Mouse (Mus musculus) CH12.LX (cell line): Measurements from ENCODE around the gene Olfr432. TPM values are rescaled to one million over a fixed set of nuclear protein-coding genes. Genes with fewer than 3 reads are reported as not detected.

Source experiments
- DNase-seq: peaks from one replicate; pipeline ENCODE4 v3.0.0-alpha.2; 2013; ENCODE audit errors: extremely low read depth
- H3K27ac ChIP-seq: 2 replicates; pipeline ENCODE4 v1.5.1; 2012; ENCODE audit warnings: low read depth, mild to moderate bottlenecking, control low read depth, moderate library complexity; ENCODE audit not compliant: insufficient read depth
- H3K27me3 ChIP-seq: replicated peaks from 2 replicates; pipeline ENCODE3; 2012; ENCODE audit warnings: inconsistent platforms
- H3K36me3 ChIP-seq, 2 experiments: replicated peaks in 1 of 2; 2 replicates each; pipeline versions ENCODE3 to v1.6.1; 2012; ENCODE audit warnings: inconsistent platforms in 1 of 2, low read length in 1 of 2, mild to moderate bottlenecking in 1 of 2, mixed read lengths in 1 of 2, moderate library complexity in 1 of 2; ENCODE audit not compliant: control insufficient read depth in 1 of 2, insufficient read depth in 1 of 2
- H3K4me1 ChIP-seq, 2 experiments: 2 replicates each; pipeline ENCODE4 v1.6.1; 2012; ENCODE audit warnings: inconsistent platforms in 1 of 2, moderate library complexity in 1 of 2; ENCODE audit not compliant: insufficient read depth in 2 of 2, control insufficient read depth in 1 of 2
- H3K4me2 ChIP-seq: 2 replicates; pipeline ENCODE4 v1.6.1; 2012; ENCODE audit warnings: low read depth, mild to moderate bottlenecking, control low read depth; ENCODE audit not compliant: poor library complexity, insufficient read depth, severe bottlenecking
- H3K4me3 ChIP-seq, 3 experiments: fragments of 150-350 bp in 1 of 3; sonication (generic) in 1 of 3; replicated peaks in 1 of 3; 2 replicates each; pipeline versions ENCODE3 to v1.5.1; 2011 to 2012; ENCODE audit warnings: low read depth in 2 of 3, low read length in 2 of 3, mild to moderate bottlenecking in 2 of 3, moderate library complexity in 2 of 3, control low read depth in 1 of 3, improper control_type of control experiment in 1 of 3, inconsistent platforms in 1 of 3, mixed read lengths in 1 of 3; ENCODE audit not compliant: poor library complexity in 1 of 3
- H3K79me2 ChIP-seq: replicated peaks from 2 replicates; pipeline ENCODE4 v1.6.1; 2012; ENCODE audit warnings: mild to moderate bottlenecking, moderate library complexity; ENCODE audit not compliant: control insufficient read depth, poor library complexity, insufficient read depth, severe bottlenecking; ENCODE audit errors: extremely low read depth
- H3K9ac ChIP-seq: 2 replicates; pipeline ENCODE4 v1.6.1; 2012; ENCODE audit warnings: low read depth, mild to moderate bottlenecking, control low read depth, moderate library complexity; ENCODE audit not compliant: insufficient read depth
- H3K9me3 ChIP-seq: replicated peaks from 2 replicates; pipeline ENCODE3; 2012; ENCODE audit warnings: low read length, inconsistent platforms, mixed read lengths
- CHD1 ChIP-seq: IDR thresholded peaks from 2 replicates; pipeline ENCODE4 v1.6.1; 2012; ENCODE audit warnings: low read depth, low read length, improper control_type of control experiment, inconsistent platforms
- CHD2 ChIP-seq: IDR thresholded peaks from 2 replicates; pipeline ENCODE4 v1.6.1; 2011; ENCODE audit warnings: low read length, improper control_type of control experiment
- EP300 ChIP-seq: IDR thresholded peaks from 2 replicates; pipeline ENCODE4 v1.6.1; 2011; ENCODE audit warnings: low read length, improper control_type of control experiment
- ETS1 ChIP-seq: conservative IDR thresholded peaks from 2 replicates; pipeline ENCODE4 v1.6.1; 2012; ENCODE audit warnings: low read depth, mild to moderate bottlenecking, inconsistent platforms, low read length, improper control_type of control experiment, moderate library complexity
- HCFC1 ChIP-seq: IDR thresholded peaks from 2 replicates; pipeline ENCODE4 v1.6.1; 2012; ENCODE audit warnings: low read depth, mild to moderate bottlenecking, inconsistent platforms, low read length, improper control_type of control experiment
- IRF4 ChIP-seq: IDR thresholded peaks from 2 replicates; pipeline ENCODE4 v1.6.1; 2014; ENCODE audit warnings: low read depth, mild to moderate bottlenecking, inconsistent platforms, low read length, improper control_type of control experiment
- JUN ChIP-seq: IDR thresholded peaks from 2 replicates; pipeline ENCODE4 v1.6.1; 2011; ENCODE audit warnings: low read depth, mild to moderate bottlenecking, low read length, improper control_type of control experiment, moderate library complexity; ENCODE audit not compliant: insufficient read depth
- MAFK ChIP-seq: IDR thresholded peaks from 2 replicates; pipeline ENCODE4 v1.6.1; 2011; ENCODE audit warnings: low read length, improper control_type of control experiment; ENCODE audit not compliant: insufficient replicate concordance
- MAX ChIP-seq: IDR thresholded peaks from 2 replicates; pipeline ENCODE4 v1.6.1; 2011; ENCODE audit warnings: low read length, improper control_type of control experiment
- MEF2A ChIP-seq: IDR thresholded peaks from 2 replicates; pipeline ENCODE4 v1.6.1; 2014; ENCODE audit warnings: low read depth, mild to moderate bottlenecking, inconsistent platforms, low read length, improper control_type of control experiment, borderline replicate concordance
- MYC ChIP-seq: IDR thresholded peaks from 2 replicates; pipeline ENCODE4 v1.6.1; 2011; ENCODE audit warnings: low read depth, mild to moderate bottlenecking, improper control_type of control experiment, low read length
- PAX5 ChIP-seq: IDR thresholded peaks from 2 replicates; pipeline ENCODE4 v1.6.1; 2012; ENCODE audit warnings: low read length, inconsistent platforms, mixed read lengths
- POLR2A ChIP-seq: IDR thresholded peaks from 2 replicates; pipeline ENCODE4 v1.6.1; 2011; ENCODE audit warnings: low read depth, mild to moderate bottlenecking, improper control_type of control experiment, low read length
- POLR2AphosphoS2 ChIP-seq: IDR thresholded peaks from 2 replicates; pipeline ENCODE4 v1.6.1; 2011; ENCODE audit warnings: low read depth, low read length, improper control_type of control experiment
- RCOR1 ChIP-seq: conservative IDR thresholded peaks from 2 replicates; pipeline ENCODE4 v1.6.1; 2012; ENCODE audit warnings: low read depth, mild to moderate bottlenecking, inconsistent platforms, low read length, improper control_type of control experiment
- SMC3 ChIP-seq: IDR thresholded peaks from 2 replicates; pipeline ENCODE4 v1.6.1; 2011; ENCODE audit warnings: low read depth, low read length, improper control_type of control experiment
- TBP ChIP-seq: conservative IDR thresholded peaks from 2 replicates; pipeline ENCODE4 v1.6.1; 2011; ENCODE audit warnings: low read depth, low read length, improper control_type of control experiment
- TCF12 ChIP-seq: IDR thresholded peaks from 2 replicates; pipeline ENCODE4 v1.6.1; 2014; ENCODE audit warnings: low read depth, mild to moderate bottlenecking, inconsistent platforms, low read length, improper control_type of control experiment
- UBTF ChIP-seq: IDR thresholded peaks from 2 replicates; pipeline ENCODE4 v1.6.1; 2012; ENCODE audit warnings: low read depth, mild to moderate bottlenecking, inconsistent platforms, low read length, improper control_type of control experiment, moderate library complexity
- USF1 ChIP-seq: IDR thresholded peaks from 2 replicates; pipeline ENCODE4 v1.6.1; 2014; ENCODE audit warnings: low read depth, mild to moderate bottlenecking, inconsistent platforms, low read length, improper control_type of control experiment
- USF2 ChIP-seq: conservative IDR thresholded peaks from 2 replicates; pipeline ENCODE4 v1.6.1; 2011; ENCODE audit warnings: low read depth, low read length, improper control_type of control experiment
- ZKSCAN1 ChIP-seq: IDR thresholded peaks from 2 replicates; pipeline ENCODE4 v1.6.1; 2012; ENCODE audit warnings: low read depth, inconsistent platforms, low read length, improper control_type of control experiment, borderline replicate concordance
- dilution Hi-C: fragments of 300-500 bp; cut with MboI; formaldehyde crosslinking; loops from 2 replicates; pipeline ENCODE4 v1.14.3; 2020; ENCODE audit warnings: low sequenced_read_pairs; ENCODE audit not compliant: extremely low pct_unique_long_range_greater_than_20kb, extremely low pct_ligation_motif_present
- in situ Hi-C: fragments of 300-500 bp; cut with MboI; formaldehyde crosslinking; loops from 3 replicates; pipeline ENCODE4 v1.14.3; 2019; ENCODE audit warnings: low sequenced_read_pairs, low pct_ligation_motif_present, low pct_unique_long_range_greater_than_20kb, mixed read lengths
- polyA plus RNA-seq: library from polyadenylated mRNA; unstranded; fragments of >175 nt; gene quantifications from 2 replicates; pipeline ENCODE4 v1.2.1, GENCODE M21; 2012; ENCODE audit warnings: low read depth; ENCODE audit not compliant: insufficient read length
- total RNA-seq, 2 experiments: library from RNA; depleted of rRNA; stranded (reverse); fragments of 300-350 nt in 1 of 2; fragments of >200 nt in 1 of 2; gene quantifications; 2 replicates each; pipeline ENCODE4 v1.2.3; 2012 to 2014

Olfr432 gene
- total and polyA plus RNA-seq, 3 experiments: 0.05 to 0.13 TPM; not detected in 1

GRCm38 (mm10) chr1:174050532-174050931, 1.5 kb downstream of the Olfr432 start:
- Histone ChIP-seq H3K4me1 (peaks cover 7 to 10% of the 10 kb centered on the region in 2 experiments; a peak in 3 of 4 replicates), H3K79me2 (no peaks in the 10 kb centered on the region), H3K36me3 (no peaks in the 10 kb centered on the region), H3K4me3 (no peak overlapping the region), H3K9ac (no peak overlapping the region), H3K27ac (no peak overlapping the region), H3K4me2 (no peak overlapping the region)
- DNase-seq: no peak
- dilution Hi-C loops: no loop called here
- TF ChIP-seq MAX: no peak
- TF ChIP-seq USF2: no peak
- TF ChIP-seq EP300: no peak
- TF ChIP-seq UBTF: no peak
- TF ChIP-seq MYC: no peak
- TF ChIP-seq CHD2: no peak
- TF ChIP-seq TCF12: no peak
- TF ChIP-seq POLR2A: no peak
- TF ChIP-seq CHD1: no peak
- TF ChIP-seq MEF2A: no peak
- no peak for TF ChIP-seq IRF4
- no peak for TF ChIP-seq RCOR1
- TF ChIP-seq SMC3: no peak
- no peak for TF ChIP-seq POLR2AphosphoS2
- TF ChIP-seq, all 38 proteins: peak for 0
- in situ Hi-C loops: no loop called here
- Histone ChIP-seq H3K9me3 (peaks cover 3% of the 10 kb centered on the region), H3K27me3 (no peaks in the 10 kb centered on the region)

GRCm38 (mm10) chr1:174051515-174051914, 2.5 kb downstream of the Olfr432 start:
- dilution Hi-C loops: no loop called here

More at GRCm38 (mm10) chr1:174051515-174051914, 2.5 kb downstream of the Olfr432 start:
- no peak overlapping the region for H3K9ac ChIP-seq
- no peaks in the 10 kb centered on the region for H3K79me2 ChIP-seq
- in situ Hi-C loops: no loop called here
- H3K27ac ChIP-seq: no peak overlapping the region; the same call in 1 of the 2 replicates
- no peak overlapping the region for H3K4me2 ChIP-seq
- H3K4me3 ChIP-seq: no peak overlapping the region
- TF ChIP-seq RCOR1: no peak
- no peak for TF ChIP-seq ZKSCAN1
- no peak for TF ChIP-seq IRF4
- TF ChIP-seq TBP: no peak
- TF ChIP-seq JUN: no peak
- TF ChIP-seq MAFK: no peak
- TF ChIP-seq MAX: no peak
- TF ChIP-seq MYC: no peak
- TF ChIP-seq POLR2AphosphoS2: no peak
- no peak for TF ChIP-seq PAX5
- no peak for TF ChIP-seq USF1
- TF ChIP-seq TCF12: no peak
- TF ChIP-seq SMC3: no peak
- no peak for TF ChIP-seq HCFC1
- TF ChIP-seq EP300: no peak
- no peak for TF ChIP-seq ETS1
- no peak for TF ChIP-seq MEF2A
- peaks cover 7 to 10% of the 10 kb centered on the region in 2 experiments; a peak in 3 of 4 replicates for H3K4me1 ChIP-seq
- H3K36me3 ChIP-seq: no peaks in the 10 kb centered on the region
- H3K27me3 ChIP-seq: no peaks in the 10 kb centered on the region
- peaks cover 3% of the 10 kb centered on the region for H3K9me3 ChIP-seq
- no peak for DNase-seq
